Mouse (Mus musculus) forebrain, embryonic 16.5 days (tissue): ENCODE results near the gene Izumo1r. TPM values are rescaled to one million over a fixed set of nuclear protein-coding genes. Genes with fewer than 3 reads are reported as not detected.

Experiments used
- ATAC-seq: fragments of 200-750 bp; cut with Nextera tagmentation; 2 replicates; pipeline ENCODE4 v1.8.0; 2017; ENCODE audit warnings: mild to moderate bottlenecking, moderate library complexity
- H3K27ac ChIP-seq: fragments of 300-500 bp; sonication (generic); 2 replicates; pipeline ENCODE4 v1.5.1; 2014; ENCODE audit warnings: low read length, control low read depth
- H3K27me3 ChIP-seq: fragments of 300-500 bp; sonication (generic); replicated peaks from 2 replicates; pipeline ENCODE4 v1.6.1; 2014; ENCODE audit warnings: low read length; ENCODE audit not compliant: control insufficient read depth, insufficient read depth
- H3K36me3 ChIP-seq: fragments of 300-500 bp; sonication (generic); 2 replicates; pipeline ENCODE4 v1.6.1; 2014; ENCODE audit not compliant: control insufficient read depth, insufficient read depth
- H3K4me1 ChIP-seq: fragments of 300-500 bp; sonication (generic); replicated peaks from 2 replicates; pipeline ENCODE4 v1.6.1; 2014; ENCODE audit warnings: low read length; ENCODE audit not compliant: control insufficient read depth, insufficient read depth
- H3K4me2 ChIP-seq: fragments of 300-500 bp; sonication (generic); 2 replicates; pipeline ENCODE4 v1.6.1; 2014; ENCODE audit warnings: mild to moderate bottlenecking, low read length, control low read depth
- H3K4me3 ChIP-seq: fragments of 300-500 bp; sonication (generic); replicated peaks from 2 replicates; pipeline ENCODE4 v1.5.1; 2014; ENCODE audit warnings: mild to moderate bottlenecking, low read length, control low read depth
- H3K9ac ChIP-seq: fragments of 300-500 bp; sonication (generic); replicated peaks from 2 replicates; pipeline ENCODE4 v1.6.1; 2014; ENCODE audit warnings: low read depth, low read length, control low read depth
- H3K9me3 ChIP-seq: fragments of 300-500 bp; sonication (generic); 2 replicates; pipeline ENCODE4 v1.6.1; 2016; ENCODE audit warnings: low read length; ENCODE audit not compliant: control insufficient read depth
- WGBS: fragments of 180-500 bp; shearing (Covaris S2); extraction: QIAGEN DNeasy Blood & Tissue Kit; methylation state at CpG from one replicate; pipeline ENCODE4 v1.1.7; 2014; 5-methylcytosine and 5-hydroxymethylcytosine counted together
- polyA plus RNA-seq: library from polyadenylated mRNA; unstranded; fragments of >200 nt; fragmentation: Nextera tagmentation; extraction: Ambion mirVana; gene quantifications from 2 replicates; pipeline ENCODE4 v1.2.1, GENCODE M21; 2015

Izumo1r gene
- polyA plus RNA-seq, 1 experiment from 2014 or later: not detected

GRCm38 (mm10) chr9:14864726-14865125 is 39.0 kb downstream of the Izumo1r start:
- Histone ChIP-seq H3K4me3 (no peak overlapping the region), H3K9me3 (no peaks in the 10 kb centered on the region), H3K9ac (no peak overlapping the region), H3K4me2 (no peak overlapping the region), H3K27me3 (peaks cover 13% of the 10 kb centered on the region), H3K36me3 (no peaks in the 10 kb centered on the region), H3K4me1 (peaks cover 6% of the 10 kb centered on the region), H3K27ac (no peak overlapping the region)
- WGBS: 81% methylated on average over 9 of the region's 9 CpGs
- ATAC-seq: no peak

- Histone ChIP-seq H3K4me2 (no peak overlapping the region), H3K4me3 (no peak overlapping the region), H3K9me3 (no peaks in the 10 kb centered on the region), H3K27me3 (peaks cover 23% of the 10 kb centered on the region), H3K36me3 (no peaks in the 10 kb centered on the region), H3K9ac (no peak overlapping the region), H3K27ac (no peak overlapping the region), H3K4me1 (peaks cover 9% of the 10 kb centered on the region)
- WGBS: 97% methylated on average over 3 of the region's 3 CpGs
- no peak for ATAC-seq
Observed at GRCm38 (mm10) chr9:14863126-14863525, 40.6 kb downstream of the Izumo1r start.

- Histone ChIP-seq H3K4me2 (peak within 1 kb of the TSS; percentile 97), H3K9ac (peak within 1 kb of the TSS; percentile 60), H3K9me3 (no peaks in the 10 kb centered on the region), H3K27me3 (peaks cover 23% of the 10 kb centered on the region), H3K36me3 (no peaks in the 10 kb centered on the region), H3K4me3 (peak within 1 kb of the TSS; percentile 54), H3K4me1 (peaks cover 9% of the 10 kb centered on the region), H3K27ac (no peak within 1 kb of the TSS)
- 1% methylated on average over 47 of the region's 47 CpGs for WGBS
- peak; percentile 97 for ATAC-seq
Observed at GRCm38 (mm10) chr9:14859868-14860639, 43.7 kb downstream of the Izumo1r start, which contains the start of gene Gpr83. TSS of gene Gpr83 (plus strand) at chr9:14860210.

GRCm38 (mm10) chr9:14858782-14859181 is 45.0 kb downstream of the Izumo1r start:
- Histone ChIP-seq H3K4me3 (no peak overlapping the region), H3K27me3 (peaks cover 23% of the 10 kb centered on the region), H3K9me3 (no peaks in the 10 kb centered on the region), H3K4me2 (no peak overlapping the region), H3K4me1 (peaks cover 9% of the 10 kb centered on the region), H3K27ac (no peak overlapping the region), H3K9ac (no peak overlapping the region), H3K36me3 (no peaks in the 10 kb centered on the region)
- WGBS: 83% methylated on average over 3 of the region's 3 CpGs
- ATAC-seq: no peak

GRCm38 (mm10) chr9:14858170-14858706 is 45.5 kb downstream of the Izumo1r start:
- Histone ChIP-seq H3K9ac (no peak overlapping the region), H3K4me2 (no peak overlapping the region), H3K9me3 (no peaks in the 10 kb centered on the region), H3K27ac (no peak overlapping the region), H3K4me3 (no peak overlapping the region), H3K36me3 (no peaks in the 10 kb centered on the region), H3K4me1 (peaks cover 9% of the 10 kb centered on the region), H3K27me3 (peaks cover 23% of the 10 kb centered on the region)
- no peak for ATAC-seq
- WGBS: 82% methylated on average over 7 of the region's 7 CpGs

- no peak for ATAC-seq
- Histone ChIP-seq H3K9me3 (no peaks in the 10 kb centered on the region), H3K9ac (no peak overlapping the region), H3K4me1 (peaks cover 9% of the 10 kb centered on the region), H3K4me3 (no peak overlapping the region), H3K27me3 (peaks cover 23% of the 10 kb centered on the region), H3K4me2 (no peak overlapping the region), H3K27ac (no peak overlapping the region), H3K36me3 (no peaks in the 10 kb centered on the region)
- WGBS: 59% methylated on average over 4 of the region's 4 CpGs
Observed at GRCm38 (mm10) chr9:14856922-14857654, 46.7 kb downstream of the Izumo1r start.

GRCm38 (mm10) chr9:14854585-14854984 is 49.2 kb downstream of the Izumo1r start:
- 57% methylated on average over 4 of the region's 4 CpGs for WGBS
- H3K4me3 ChIP-seq: no peak overlapping the region
- ATAC-seq: no peak
- H3K27ac ChIP-seq: no peak overlapping the region
- 0 out of 2 replicates have a peak, but pooled peaks cover 3% of the 10 kb centered on the region for H3K9me3 ChIP-seq
- peaks cover 10% of the 10 kb centered on the region for H3K27me3 ChIP-seq
- no peak overlapping the region for H3K4me2 ChIP-seq
- no peak overlapping the region for H3K9ac ChIP-seq
- H3K4me1 ChIP-seq: 0 out of 2 replicates have a peak, but pooled peaks cover 2% of the 10 kb centered on the region
- H3K36me3 ChIP-seq: no peaks in the 10 kb centered on the region

GRCm38 (mm10) chr9:14848267-14848935 is 55.3 kb downstream of the Izumo1r start:
- Histone ChIP-seq H3K4me1 (no peaks in the 10 kb centered on the region), H3K27ac (no peak overlapping the region), H3K4me3 (no peak overlapping the region), H3K27me3 (no peaks in the 10 kb centered on the region), H3K9me3 (0 out of 2 replicates have a peak, but pooled peaks cover 3% of the 10 kb centered on the region), H3K9ac (no peak overlapping the region), H3K36me3 (no peaks in the 10 kb centered on the region), H3K4me2 (no peak overlapping the region)
- 40% methylated on average over 1 of the region's 1 CpGs for WGBS
- ATAC-seq: peak; percentile 52; the same call in 1 of the 2 replicates

GRCm38 (mm10) chr9:14846428-14846827 is 57.3 kb downstream of the Izumo1r start:
- no peak for ATAC-seq
- H3K36me3 ChIP-seq: no peaks in the 10 kb centered on the region
- H3K9me3 ChIP-seq: no peaks in the 10 kb centered on the region
- H3K27ac ChIP-seq: no peak overlapping the region
- 54% methylated on average over 5 of the region's 5 CpGs for WGBS
- H3K4me3 ChIP-seq: no peak overlapping the region
- no peak overlapping the region for H3K4me2 ChIP-seq
- H3K27me3 ChIP-seq: no peaks in the 10 kb centered on the region
- H3K9ac ChIP-seq: no peak overlapping the region
- H3K4me1 ChIP-seq: no peaks in the 10 kb centered on the region
